Mouse (Mus musculus) kidney, embryonic 14.5 days (tissue): ENCODE data around the gene Capns2. TPM values are rescaled to one million over a fixed set of nuclear protein-coding genes. Genes with fewer than 3 reads are reported as not detected.
"Not testable (repeated sequence)": the region's sequence is repeated elsewhere in the genome, so short reads cannot be mapped to it uniquely, and the experiment has no call there.

ENCODE experiments used
- ATAC-seq: fragments of 200-750 bp; cut with Nextera tagmentation; 2 replicates; pipeline ENCODE4 v1.8.0; 2017; ENCODE audit warnings: moderate number of reproducible peaks, mild to moderate bottlenecking, moderate TSS enrichment, moderate library complexity; ENCODE audit not compliant: low FRiP score, low TSS enrichment
- H3K27ac ChIP-seq: fragments of 300-500 bp; sonication (generic); 2 replicates; pipeline ENCODE4 v1.5.1; 2014; ENCODE audit warnings: low read depth, mild to moderate bottlenecking, low read length, moderate library complexity, mixed read lengths
- H3K27me3 ChIP-seq: fragments of 300-500 bp; sonication (generic); 2 replicates; pipeline ENCODE4 v1.6.1; 2014; ENCODE audit warnings: mild to moderate bottlenecking, low read length; ENCODE audit not compliant: control insufficient read depth, insufficient read depth
- H3K36me3 ChIP-seq: fragments of 300-500 bp; sonication (generic); 2 replicates; pipeline ENCODE4 v1.6.1; 2014; ENCODE audit warnings: low read length, mixed read lengths; ENCODE audit not compliant: control insufficient read depth, insufficient read depth
- H3K4me1 ChIP-seq: fragments of 300-500 bp; sonication (generic); 2 replicates; pipeline ENCODE4 v1.6.1; 2014; ENCODE audit warnings: low read length, mixed read lengths; ENCODE audit not compliant: control insufficient read depth, insufficient read depth
- H3K4me2 ChIP-seq: fragments of 300-500 bp; sonication (generic); replicated peaks from 2 replicates; pipeline ENCODE4 v1.6.1; 2014; ENCODE audit warnings: low read depth, mild to moderate bottlenecking, low read length
- H3K4me3 ChIP-seq: fragments of 300-500 bp; sonication (generic); 2 replicates; pipeline ENCODE4 v1.5.1; 2014; ENCODE audit warnings: mild to moderate bottlenecking, low read length
- H3K9ac ChIP-seq: fragments of 300-500 bp; sonication (generic); 2 replicates; pipeline ENCODE4 v1.6.1; 2014; ENCODE audit warnings: low read depth, mild to moderate bottlenecking, low read length, moderate library complexity
- H3K9me3 ChIP-seq: fragments of 300-500 bp; sonication (generic); 2 replicates; pipeline ENCODE4 v1.6.1; 2016; ENCODE audit warnings: low read length; ENCODE audit not compliant: control insufficient read depth
- WGBS: fragments of 180-500 bp; shearing (Covaris S2); extraction: QIAGEN DNeasy Blood & Tissue Kit; methylation state at CpG from one replicate; pipeline ENCODE4 v1.1.7; 2014; 5-methylcytosine and 5-hydroxymethylcytosine counted together
- polyA plus RNA-seq: library from polyadenylated mRNA; unstranded; fragments of >200 nt; fragmentation: Nextera tagmentation; extraction: Ambion mirVana; gene quantifications from 2 replicates; pipeline ENCODE4 v1.2.1, GENCODE M21; 2014

Capns2 gene
- polyA plus RNA-seq, 1 experiment from 2014 or later: 0.72 TPM

DNA sequence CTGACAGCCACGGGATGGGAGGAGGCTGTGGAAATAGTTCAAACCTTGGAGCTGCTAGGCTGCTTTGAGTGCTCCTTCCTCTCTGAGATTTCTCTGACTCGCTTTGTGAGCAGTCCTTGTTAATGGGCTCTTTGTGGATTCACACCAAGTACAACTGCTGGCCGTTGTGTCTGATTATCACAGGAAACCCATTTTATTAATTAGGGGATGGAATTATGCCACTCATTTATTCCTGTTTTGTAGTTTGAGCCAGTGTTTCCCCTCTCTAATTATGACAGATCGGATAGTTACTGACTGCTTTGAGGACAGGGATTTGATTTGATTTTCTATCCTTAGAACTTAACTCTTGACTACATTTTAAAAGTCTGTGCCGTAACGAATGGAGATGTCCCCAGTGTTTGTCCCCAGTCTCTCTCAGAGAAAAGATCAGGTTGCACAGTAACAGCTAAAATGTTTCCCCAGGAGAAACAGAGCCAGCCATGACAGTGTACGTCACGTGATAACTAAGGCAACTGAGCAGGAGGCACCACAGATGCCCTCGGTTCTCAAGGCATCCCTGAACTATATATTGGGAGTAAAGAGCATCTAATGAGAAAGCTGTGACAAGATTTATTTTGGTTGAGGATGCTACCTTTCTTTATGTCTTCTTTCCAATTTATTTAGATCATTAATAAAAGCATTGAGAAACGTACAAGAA, 29.0 kb upstream of the Capns2 start:
- H3K9me3 ChIP-seq: no peaks in the 10 kb centered on the region
- H3K9ac ChIP-seq: no peak overlapping the region
- 50% methylated on average over 10 of the region's 10 CpGs for WGBS
- no peak overlapping the region for H3K4me2 ChIP-seq
- ATAC-seq: no peak
- H3K27me3 ChIP-seq: no peaks in the 10 kb centered on the region
- no peak overlapping the region for H3K4me3 ChIP-seq
- H3K4me1 ChIP-seq: no peaks in the 10 kb centered on the region
- no peaks in the 10 kb centered on the region for H3K36me3 ChIP-seq
- no peak overlapping the region for H3K27ac ChIP-seq

- H3K27me3 ChIP-seq: no peaks in the 10 kb centered on the region
- 86% methylated on average over 10 of the region's 10 CpGs for WGBS
- no peaks in the 10 kb centered on the region for H3K9me3 ChIP-seq
- H3K27ac ChIP-seq: no peak overlapping the region
- H3K4me1 ChIP-seq: no peaks in the 10 kb centered on the region
- no peak for ATAC-seq
- H3K4me2 ChIP-seq: no peak overlapping the region
- H3K9ac ChIP-seq: no peak overlapping the region
- H3K4me3 ChIP-seq: no peak overlapping the region
- H3K36me3 ChIP-seq: no peaks in the 10 kb centered on the region
Observed at GRCm38 (mm10) chr8:92875795-92876194, 25.4 kb upstream of the Capns2 start.

DNA sequence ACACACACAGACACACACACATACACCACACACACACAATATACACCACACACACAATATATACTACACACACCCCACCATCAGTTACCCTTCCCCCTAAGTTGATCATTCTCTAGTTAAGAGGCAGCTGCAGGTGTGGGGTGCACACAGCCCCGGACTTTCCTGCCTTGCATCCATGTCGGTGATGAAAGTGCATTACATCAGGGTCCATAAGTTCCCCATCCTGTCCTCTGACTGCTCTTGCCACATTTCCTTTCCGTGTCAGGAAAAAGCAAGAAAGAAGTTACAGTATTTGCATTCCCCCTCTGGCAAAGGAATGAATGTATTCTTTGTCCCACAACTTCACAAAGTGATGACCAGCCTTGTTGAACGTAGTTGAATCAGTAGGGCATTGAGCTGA, 20.0 kb upstream of the Capns2 start:
- Histone ChIP-seq H3K4me2 (no peak overlapping the region), H3K27me3 (no peaks in the 10 kb centered on the region), H3K4me3 (no peak overlapping the region), H3K9me3 (no peaks in the 10 kb centered on the region), H3K9ac (no peak overlapping the region), H3K4me1 (no peaks in the 10 kb centered on the region), H3K27ac (no peak overlapping the region), H3K36me3 (no peaks in the 10 kb centered on the region)
- ATAC-seq: no peak
- 56% methylated on average over 4 of the region's 4 CpGs for WGBS

DNA sequence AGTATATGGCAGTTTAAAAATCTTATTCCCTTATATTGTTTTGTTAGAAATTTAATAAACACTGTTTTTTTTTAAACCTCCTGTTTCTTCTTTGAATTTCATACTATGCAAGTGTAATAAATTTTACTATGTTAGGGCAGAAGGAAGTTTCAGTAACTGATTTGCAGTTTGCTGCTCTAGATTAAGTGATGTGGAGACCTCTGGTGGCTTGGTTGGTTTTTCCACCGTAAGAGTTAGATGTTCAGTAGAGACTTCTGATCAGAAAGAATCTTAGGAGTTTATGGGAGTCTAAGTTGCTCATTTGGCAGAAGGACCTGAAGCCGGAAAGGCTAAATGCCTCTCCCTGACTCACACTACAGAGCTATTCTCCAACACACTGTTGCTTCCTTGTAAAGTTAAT, 17.4 kb upstream of the Capns2 start:
- Histone ChIP-seq H3K36me3 (no peaks in the 10 kb centered on the region), H3K27ac (no peak overlapping the region), H3K27me3 (no peaks in the 10 kb centered on the region), H3K4me1 (no peaks in the 10 kb centered on the region), H3K9me3 (no peaks in the 10 kb centered on the region), H3K4me2 (no peak overlapping the region), H3K4me3 (no peak overlapping the region), H3K9ac (no peak overlapping the region)
- 70% methylated on average over 2 of the region's 2 CpGs for WGBS
- no peak for ATAC-seq

DNA sequence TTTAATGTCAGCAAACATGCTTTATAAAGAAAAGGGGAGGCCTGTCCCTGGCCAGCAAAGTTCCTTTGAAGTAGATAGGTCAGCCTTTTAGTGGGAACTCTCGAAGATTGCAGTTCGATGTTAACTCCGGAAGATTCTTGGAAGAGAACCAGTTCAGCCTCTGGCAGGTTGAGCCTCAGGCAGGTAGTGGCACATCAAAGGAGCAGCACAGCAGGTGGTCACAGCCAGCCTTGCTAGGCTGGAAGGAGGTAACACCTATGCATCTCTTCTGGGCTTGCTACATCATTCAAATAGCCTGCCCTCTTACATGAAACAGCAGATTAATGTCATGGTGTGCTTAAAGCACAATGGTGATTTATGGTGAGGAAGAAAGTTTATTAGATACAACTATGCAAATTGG, 9.0 kb upstream of the Capns2 start:
- ATAC-seq, H3K4me2 ChIP-seq, H3K27me3 ChIP-seq, H3K9me3 ChIP-seq, H3K36me3 ChIP-seq, H3K27ac ChIP-seq, H3K4me3 ChIP-seq, H3K9ac ChIP-seq, H3K4me1 ChIP-seq: not testable (repeated sequence)
- WGBS: 63% methylated on average over 3 of the region's 3 CpGs

DNA sequence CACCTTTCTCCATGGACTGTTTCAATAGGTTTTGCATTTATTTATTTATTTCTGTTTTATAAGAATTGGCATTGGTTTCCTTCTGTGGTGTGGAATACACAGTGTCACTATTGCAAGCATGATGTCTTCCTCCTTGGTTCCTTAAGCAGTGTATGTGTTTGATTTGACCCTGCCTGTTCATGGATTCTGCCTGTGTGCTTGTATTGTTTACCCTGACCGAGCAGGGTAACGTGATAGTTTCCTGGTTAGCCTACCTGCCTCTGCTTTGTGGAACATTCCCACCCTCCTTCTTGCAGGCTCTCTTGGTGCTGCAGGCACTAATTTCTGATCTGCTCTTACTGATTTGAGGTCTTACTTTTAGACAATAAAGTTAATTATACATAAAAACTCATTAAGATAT, 7.3 kb upstream of the Capns2 start:
- 56% methylated on average over 2 of the region's 2 CpGs for WGBS
- Histone ChIP-seq H3K27ac (no peak overlapping the region), H3K9me3 (no peaks in the 10 kb centered on the region), H3K4me1 (no peaks in the 10 kb centered on the region), H3K9ac (no peak overlapping the region), H3K27me3 (no peaks in the 10 kb centered on the region), H3K36me3 (no peaks in the 10 kb centered on the region), H3K4me3 (no peak overlapping the region), H3K4me2 (no peak overlapping the region)
- no peak for ATAC-seq

DNA sequence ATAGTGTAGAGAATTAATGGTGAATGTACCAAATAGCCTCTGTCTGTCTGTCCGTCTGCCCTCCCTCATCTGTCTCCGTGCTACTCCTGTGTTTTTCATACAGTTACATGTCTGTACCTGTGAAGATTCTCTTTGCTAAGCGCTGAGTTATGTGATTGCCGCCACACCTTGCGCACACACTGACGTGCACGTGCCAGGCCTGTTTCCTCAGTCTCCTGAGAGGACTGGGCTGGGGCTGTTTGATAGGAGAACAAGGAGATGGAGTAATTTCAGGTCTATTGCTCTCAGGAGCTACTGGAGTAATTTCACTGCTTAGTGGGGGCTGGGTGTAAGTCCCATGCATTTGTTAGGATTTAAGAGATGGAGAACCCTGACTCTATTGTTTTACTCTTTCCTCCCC, 6.2 kb upstream of the Capns2 start:
- ATAC-seq: no peak
- Histone ChIP-seq H3K27ac (no peak overlapping the region), H3K4me3 (no peak overlapping the region), H3K4me1 (no peaks in the 10 kb centered on the region), H3K36me3 (no peaks in the 10 kb centered on the region), H3K27me3 (no peaks in the 10 kb centered on the region), H3K9ac (no peak overlapping the region), H3K9me3 (no peaks in the 10 kb centered on the region), H3K4me2 (no peak overlapping the region)
- 83% methylated on average over 7 of the region's 7 CpGs for whole genome bisulfite sequencing

DNA sequence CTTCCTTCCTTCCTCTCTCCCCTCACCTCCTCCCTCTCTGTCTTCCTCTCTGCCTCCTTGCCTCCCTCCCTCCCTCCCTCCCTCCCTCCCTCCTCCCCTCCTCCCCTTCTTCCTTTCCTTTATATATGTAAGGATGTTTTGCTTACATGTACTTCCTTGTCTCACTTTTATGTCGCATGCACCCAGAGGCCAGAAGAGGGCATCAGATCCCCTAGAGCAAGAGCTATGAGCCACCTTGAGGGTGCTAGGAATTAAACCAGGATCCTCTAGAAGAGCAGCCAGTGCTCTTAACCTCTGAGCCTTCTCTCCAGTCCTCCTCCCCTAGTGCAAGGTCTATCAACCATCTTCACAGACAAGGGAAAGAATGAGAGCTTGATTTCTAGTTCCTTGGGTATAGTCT, 5.2 kb upstream of the Capns2 start:
- no peak overlapping the region for H3K4me3 ChIP-seq
- no peak for ATAC-seq
- WGBS: 73% methylated on average over 1 of the region's 1 CpGs
- no peak overlapping the region for H3K9ac ChIP-seq
- H3K9me3 ChIP-seq: no peaks in the 10 kb centered on the region
- H3K4me1 ChIP-seq: no peaks in the 10 kb centered on the region
- H3K27me3 ChIP-seq: no peaks in the 10 kb centered on the region
- H3K4me2 ChIP-seq: no peak overlapping the region
- H3K27ac ChIP-seq: no peak overlapping the region
- no peaks in the 10 kb centered on the region for H3K36me3 ChIP-seq

GRCm38 (mm10) chr8:92896611-92897010, 4.6 kb upstream of the Capns2 start:
- no peaks in the 10 kb centered on the region for H3K9me3 ChIP-seq
- H3K4me3 ChIP-seq: no peak overlapping the region
- no peak overlapping the region for H3K4me2 ChIP-seq
- 56% methylated on average over 5 of the region's 5 CpGs for WGBS
- H3K27ac ChIP-seq: no peak overlapping the region
- no peak for ATAC-seq
- no peak overlapping the region for H3K9ac ChIP-seq
- H3K27me3 ChIP-seq: no peaks in the 10 kb centered on the region
- H3K36me3 ChIP-seq: no peaks in the 10 kb centered on the region
- no peaks in the 10 kb centered on the region for H3K4me1 ChIP-seq
